Mouse (Mus musculus) heart, embryonic 16.5 days (tissue): ENCODE measurements at regions not wholly inside any gene's neighbourhood (a gene's known extent, or its start where the extent isn't known, plus 50 kb on each side); places are given as distances from the start of the nearest gene placed in this dataset.

Experiments used
- ATAC-seq: fragments of 200-750 bp; cut with Nextera tagmentation; replicated peaks from 2 replicates; pipeline ENCODE4 v1.8.0; 2017; ENCODE audit warnings: moderate number of reproducible peaks; ENCODE audit not compliant: insufficient read depth, low FRiP score; ENCODE audit errors: extremely low read depth
- H3K27ac ChIP-seq: fragments of 300-500 bp; sonication (generic); 2 replicates; pipeline ENCODE4 v1.5.1; 2014; ENCODE audit warnings: mild to moderate bottlenecking, low read length, control low read depth, moderate library complexity
- H3K27me3 ChIP-seq: fragments of 300-500 bp; sonication (generic); 2 replicates; pipeline ENCODE4 v1.6.1; 2014; ENCODE audit warnings: low read length, mixed read lengths; ENCODE audit not compliant: control insufficient read depth, insufficient read depth
- H3K36me3 ChIP-seq: fragments of 300-500 bp; sonication (generic); 2 replicates; pipeline ENCODE4 v1.6.1; 2014; ENCODE audit not compliant: control insufficient read depth, insufficient read depth
- H3K4me1 ChIP-seq: fragments of 300-500 bp; sonication (generic); 2 replicates; pipeline ENCODE4 v1.6.1; 2014; ENCODE audit warnings: low read length, mixed read lengths; ENCODE audit not compliant: control insufficient read depth, insufficient read depth
- H3K4me2 ChIP-seq: fragments of 300-500 bp; sonication (generic); 2 replicates; pipeline ENCODE4 v1.6.1; 2014; ENCODE audit warnings: low read depth, mild to moderate bottlenecking, control low read depth, low read length
- H3K4me3 ChIP-seq: fragments of 300-500 bp; sonication (generic); 2 replicates; pipeline ENCODE4 v1.5.1; 2014; ENCODE audit warnings: mild to moderate bottlenecking, control low read depth, low read length
- H3K9ac ChIP-seq: fragments of 300-500 bp; sonication (generic); 2 replicates; pipeline ENCODE4 v1.6.1; 2014; ENCODE audit warnings: low read length, control low read depth
- H3K9me3 ChIP-seq: fragments of 300-500 bp; sonication (generic); replicated peaks from 2 replicates; pipeline ENCODE4 v1.6.1; 2016; ENCODE audit warnings: low read length; ENCODE audit not compliant: control insufficient read depth
- WGBS: fragments of 180-500 bp; shearing (Covaris S2); extraction: QIAGEN DNeasy Blood & Tissue Kit; methylation state at CpG from one replicate; pipeline ENCODE4 v1.1.7; 2014; 5-methylcytosine and 5-hydroxymethylcytosine counted together

- no peak for ATAC-seq
- Histone ChIP-seq H3K9ac (no peak overlapping the region), H3K27ac (no peak overlapping the region), H3K9me3 (no peaks in the 10 kb centered on the region), H3K4me3 (no peak overlapping the region), H3K4me1 (peaks cover 7% of the 10 kb centered on the region), H3K36me3 (no peaks in the 10 kb centered on the region), H3K27me3 (no peaks in the 10 kb centered on the region), H3K4me2 (no peak overlapping the region)
- WGBS: 66% methylated on average over 12 of the region's 12 CpGs
Observed at GRCm38 (mm10) chr2:178631966-178632365, 201.6 kb downstream of the Cdh26 start.

GRCm38 (mm10) chr2:178632831-178633585, 202.7 kb downstream of the Cdh26 start:
- Histone ChIP-seq H3K36me3 (no peaks in the 10 kb centered on the region), H3K4me3 (no peak overlapping the region), H3K27ac (no peak overlapping the region), H3K27me3 (no peaks in the 10 kb centered on the region), H3K9ac (no peak overlapping the region), H3K4me1 (peaks cover 2% of the 10 kb centered on the region), H3K4me2 (no peak overlapping the region), H3K9me3 (no peaks in the 10 kb centered on the region)
- no peak for ATAC-seq
- 81% methylated on average over 13 of the region's 13 CpGs for WGBS

- ATAC-seq: no peak
- H3K36me3 ChIP-seq: no peaks in the 10 kb centered on the region
- no peak overlapping the region for H3K9ac ChIP-seq
- no peak overlapping the region for H3K4me3 ChIP-seq
- no peaks in the 10 kb centered on the region for H3K27me3 ChIP-seq
- no peak overlapping the region for H3K27ac ChIP-seq
- no peak overlapping the region for H3K4me2 ChIP-seq
- no peaks in the 10 kb centered on the region for H3K9me3 ChIP-seq
- no peaks in the 10 kb centered on the region for H3K4me1 ChIP-seq
- 49% methylated on average over 10 of the region's 10 CpGs for WGBS
Observed at GRCm38 (mm10) chr2:178634116-178634515, 203.8 kb downstream of the Cdh26 start.

- ATAC-seq: no peak
Observed at GRCm38 (mm10) chr2:178635685-178636084, 205.4 kb downstream of the Cdh26 start.

GRCm38 (mm10) chr2:178636901-178637300, 206.6 kb downstream of the Cdh26 start:
- H3K9me3 ChIP-seq: no peaks in the 10 kb centered on the region
- no peak for ATAC-seq

More at GRCm38 (mm10) chr2:178635685-178636084, 205.4 kb downstream of the Cdh26 start:
- no peak overlapping the region for H3K9ac ChIP-seq
- no peaks in the 10 kb centered on the region for H3K4me1 ChIP-seq
- no peaks in the 10 kb centered on the region for H3K9me3 ChIP-seq
- H3K27me3 ChIP-seq: no peaks in the 10 kb centered on the region
- no peak overlapping the region for H3K27ac ChIP-seq
- H3K4me2 ChIP-seq: no peak overlapping the region
- WGBS: 39% methylated on average over 4 of the region's 4 CpGs
- no peaks in the 10 kb centered on the region for H3K36me3 ChIP-seq
- no peak overlapping the region for H3K4me3 ChIP-seq

GRCm38 (mm10) chr2:178642137-178643052, 212.1 kb downstream of the Cdh26 start:
- Histone ChIP-seq H3K4me1 (no peaks in the 10 kb centered on the region), H3K4me2 (no peak overlapping the region), H3K4me3 (no peak overlapping the region), H3K27me3 (no peaks in the 10 kb centered on the region), H3K27ac (no peak overlapping the region), H3K36me3 (no peaks in the 10 kb centered on the region), H3K9ac (no peak overlapping the region), H3K9me3 (no peaks in the 10 kb centered on the region)
- WGBS: 60% methylated on average over 16 of the region's 16 CpGs
- ATAC-seq: no peak

More at GRCm38 (mm10) chr2:178636901-178637300, 206.6 kb downstream of the Cdh26 start:
- H3K36me3 ChIP-seq: no peaks in the 10 kb centered on the region
- H3K4me1 ChIP-seq: no peaks in the 10 kb centered on the region
- H3K9ac ChIP-seq: no peak overlapping the region
- H3K27ac ChIP-seq: no peak overlapping the region
- no peak overlapping the region for H3K4me2 ChIP-seq
- no peaks in the 10 kb centered on the region for H3K27me3 ChIP-seq
- WGBS: 78% methylated on average over 9 of the region's 9 CpGs
- H3K4me3 ChIP-seq: no peak overlapping the region

- no peak for ATAC-seq
- Histone ChIP-seq H3K27me3 (no peaks in the 10 kb centered on the region), H3K36me3 (no peaks in the 10 kb centered on the region), H3K4me2 (no peak overlapping the region), H3K4me3 (no peak overlapping the region), H3K27ac (no peak overlapping the region), H3K9ac (no peak overlapping the region), H3K9me3 (no peaks in the 10 kb centered on the region), H3K4me1 (no peaks in the 10 kb centered on the region)
- WGBS: 78% methylated on average over 11 of the region's 11 CpGs
Observed at GRCm38 (mm10) chr2:178643053-178643402, 212.7 kb downstream of the Cdh26 start.

GRCm38 (mm10) chr2:178643841-178644240, 213.5 kb downstream of the Cdh26 start:
- WGBS: 18% methylated on average over 4 of the region's 4 CpGs
- no peaks in the 10 kb centered on the region for H3K36me3 ChIP-seq

GRCm38 (mm10) chr2:178660071-178660470, 229.7 kb downstream of the Cdh26 start:
- ATAC-seq: no peak
- Histone ChIP-seq H3K27me3 (no peaks in the 10 kb centered on the region), H3K27ac (no peak overlapping the region), H3K9ac (no peak overlapping the region), H3K4me2 (no peak overlapping the region), H3K4me3 (no peak overlapping the region), H3K4me1 (no peaks in the 10 kb centered on the region), H3K9me3 (no peaks in the 10 kb centered on the region), H3K36me3 (no peaks in the 10 kb centered on the region)
- 87% methylated on average over 2 of the region's 2 CpGs for WGBS

More at GRCm38 (mm10) chr2:178643841-178644240, 213.5 kb downstream of the Cdh26 start:
- Histone ChIP-seq H3K4me1 (no peaks in the 10 kb centered on the region), H3K4me2 (no peak overlapping the region), H3K27me3 (no peaks in the 10 kb centered on the region), H3K27ac (no peak overlapping the region), H3K9me3 (no peaks in the 10 kb centered on the region), H3K9ac (no peak overlapping the region), H3K4me3 (no peak overlapping the region)
- ATAC-seq: no peak
